Mouse (Mus musculus) neural tube, embryonic 10.5 days (tissue): ENCODE data around the gene AI182371.

ENCODE experiments used
- DNase-seq: peaks from one replicate; pipeline ENCODE4 v3.0.0-alpha.2; 2017; ENCODE audit warnings: low spot score; ENCODE audit errors: extremely low spot score

AI182371 gene

GRCm38 (mm10) chr2:35069124-35069523, 32.2 kb downstream of the AI182371 start:
- no peak for DNase-seq

GRCm38 (mm10) chr2:35067117-35067516, 34.2 kb downstream of the AI182371 start:
- DNase-seq = no peak

GRCm38 (mm10) chr2:35066525-35067082, 34.7 kb downstream of the AI182371 start:
- no peak for DNase-seq

GRCm38 (mm10) chr2:35063333-35064030, 37.9 kb downstream of the AI182371 start:
- no peak for DNase-seq

GRCm38 (mm10) chr2:35061338-35061737, 40.0 kb downstream of the AI182371 start, which contains the start of gene Hc:
Gene Hc (minus strand): TSS chr2:35061438.
- DNase-seq = no peak

- no peak for DNase-seq
Measured at GRCm38 (mm10) chr2:35060897-35061296, 40.4 kb downstream of the AI182371 start.

GRCm38 (mm10) chr2:35060256-35060655, 41.1 kb downstream of the AI182371 start:
- no peak for DNase-seq

- no peak for DNase-seq
Measured at GRCm38 (mm10) chr2:35058325-35058724, 43.0 kb downstream of the AI182371 start.

GRCm38 (mm10) chr2:35057243-35057642, 44.1 kb downstream of the AI182371 start:
- no peak for DNase-seq

GRCm38 (mm10) chr2:35048851-35049250, 52.5 kb downstream of the AI182371 start:
- peak; percentile 25 for DNase-seq

GRCm38 (mm10) chr2:35044956-35045355, 56.4 kb downstream of the AI182371 start:
- DNase-seq = no peak

GRCm38 (mm10) chr2:35038580-35039375, 62.6 kb downstream of the AI182371 start:
- no peak for DNase-seq
